In genomic region chr6:22802399-22803092, GRCm38 (mm10) we compare ENCODE assay signal across 8 mouse cellular contexts.
DNase-seq lines count a peak whose midpoint lies in the region; ATAC-seq lines count a peak whose summit lies in the region.

No protein-coding gene starts in this region.

- no peak overlapping the region for H3K4me3 ChIP-seq in intestine, embryonic 16.5 days (ENCODE audit: low read length)

- no peak overlapping the region for H3K27ac ChIP-seq in intestine, embryonic 16.5 days (ENCODE audit: low read length)

- ATAC-seq in intestine, embryonic 16.5 days, result peak; percentile 53

- H3K9ac ChIP-seq in intestine, embryonic 16.5 days (ENCODE audit: low read depth, low read length), result no peak overlapping the region

- H3K9me3 ChIP-seq in intestine, embryonic 16.5 days (ENCODE audit: control insufficient read depth, low read length), result no peaks in the 10 kb centered on the region

- H3K4me2 ChIP-seq in intestine, embryonic 16.5 days (ENCODE audit: low read depth, low read length), result no peak overlapping the region

- H3K27me3 ChIP-seq in intestine, embryonic 16.5 days (replicated peaks; ENCODE audit: control insufficient read depth, insufficient read depth, low read length), result no peaks in the 10 kb centered on the region

- H3K36me3 ChIP-seq in intestine, embryonic 16.5 days (ENCODE audit: control insufficient read depth, insufficient read depth, low read length), result no peaks in the 10 kb centered on the region

- no peaks in the 10 kb centered on the region for H3K4me1 ChIP-seq in intestine, embryonic 16.5 days (ENCODE audit: control insufficient read depth, insufficient read depth, low read length)

- 66% methylated on average over 12 of the region's 12 CpGs for WGBS in intestine, embryonic 16.5 days

- DNase-seq in layer of hippocampus, adult 11-12 months (ENCODE audit: low spot score), result peak; percentile 3
- DNase-seq in layer of hippocampus, adult 9-10 months (ENCODE audit: low spot score), result no peak
- peak; percentile 88 for DNase-seq in Muller cell, postnatal 12 days (ENCODE audit: inconsistent ontology term)
- DNase-seq in cerebellum, postnatal 36 days, result peak; percentile 10 to 27
- DNase-seq in gastrocnemius, adult 18-20 months (ENCODE audit: low spot score), result no peak
- no peak for DNase-seq in thymus, postnatal 10 days (ENCODE audit: low spot score in 2 of 2)
- DNase-seq in gastrocnemius, adult 8-10 months (ENCODE audit: low spot score in 2 of 2), result no peak

Comparison
In these comparisons a context has a peak if more than half of its experiments do, and no peak if none do; other contexts are left out.
1. DNase-seq: peak in layer of hippocampus, adult 11-12 months (single experiment), Muller cell, postnatal 12 days (single experiment) and cerebellum, postnatal 36 days (2 of 2); none in layer of hippocampus, adult 9-10 months (single experiment), gastrocnemius, adult 18-20 months (single experiment), thymus, postnatal 10 days (0 of 2) and gastrocnemius, adult 8-10 months (0 of 2).